Mouse (Mus musculus) megakaryocyte progenitor cell, adult 5-6 weeks (primary cell): ENCODE measurements around the gene Pld2. TPM values are rescaled to one million over a fixed set of nuclear protein-coding genes. Genes with fewer than 3 reads are reported as not detected.
A peak's percentile ranks its signal among the peaks of the same experiment; 100 is the strongest.
"Not testable (repeated sequence)": the region's sequence is repeated elsewhere in the genome, so short reads cannot be mapped to it uniquely, and the experiment has no call there.

ENCODE experiments used
- ATAC-seq: replicated peaks from 2 replicates; pipeline ENCODE4 v1.8.0; 2016; ENCODE audit warnings: mild to moderate bottlenecking, moderate TSS enrichment, inconsistent platforms; ENCODE audit not compliant: poor library complexity
- total RNA-seq, 2 experiments: library from RNA; stranded (forward) in 1 of 2; stranded (reverse) in 1 of 2; fragments of 157-497, 149-512 nt in 1 of 2; fragments of 200-1000 nt in 1 of 2; gene quantifications; 2 replicates each; pipeline versions ENCODE4 v1.2.3 to v1.2.4; 2015 to 2017

Gene Pld2
- total RNA-seq (2015) (0.07 and 0.90 TPM in 2 replicates), total RNA-seq (2017) (0.25 and 0.81 TPM in 2 replicates)

DNA sequence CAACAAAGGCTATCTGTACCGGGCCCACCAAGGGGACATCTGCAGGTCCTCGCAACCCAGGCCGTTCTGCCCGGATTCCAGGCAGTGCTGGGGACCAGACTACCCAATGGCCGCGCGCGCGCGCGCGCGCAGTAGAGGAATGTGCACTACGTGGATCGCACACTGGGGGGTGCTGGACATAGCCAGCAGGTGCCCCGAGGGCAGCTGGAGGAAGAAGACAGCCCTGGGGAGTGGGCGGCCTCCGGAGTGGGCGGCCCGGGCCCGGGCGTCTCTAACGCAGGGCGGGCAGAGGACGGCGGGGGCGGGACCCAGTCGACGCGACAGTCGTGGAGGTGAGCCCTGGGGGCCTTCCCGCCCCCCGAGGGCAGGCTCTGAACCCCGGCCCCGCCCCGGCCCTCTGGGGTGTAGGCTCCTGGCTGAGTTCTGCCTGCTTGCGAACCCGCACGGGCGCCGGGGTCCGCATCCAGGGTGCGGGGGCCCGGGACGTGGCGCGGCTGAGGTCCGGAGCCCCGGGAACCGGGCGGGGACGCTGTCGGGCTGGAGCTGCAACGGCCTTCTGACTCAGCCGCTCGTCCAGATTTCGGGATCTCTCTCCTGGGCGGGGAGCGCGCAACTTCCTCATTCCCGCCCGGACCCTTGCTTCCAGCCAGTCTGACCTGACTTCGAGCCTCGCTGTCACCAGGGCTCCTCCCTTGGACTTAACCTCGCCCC is at the start of gene Pld2:
Pld2 (plus strand) TSS at position 188 of the 711 bp plus-strand sequence.
- ATAC-seq, result peak; percentile 94

DNA sequence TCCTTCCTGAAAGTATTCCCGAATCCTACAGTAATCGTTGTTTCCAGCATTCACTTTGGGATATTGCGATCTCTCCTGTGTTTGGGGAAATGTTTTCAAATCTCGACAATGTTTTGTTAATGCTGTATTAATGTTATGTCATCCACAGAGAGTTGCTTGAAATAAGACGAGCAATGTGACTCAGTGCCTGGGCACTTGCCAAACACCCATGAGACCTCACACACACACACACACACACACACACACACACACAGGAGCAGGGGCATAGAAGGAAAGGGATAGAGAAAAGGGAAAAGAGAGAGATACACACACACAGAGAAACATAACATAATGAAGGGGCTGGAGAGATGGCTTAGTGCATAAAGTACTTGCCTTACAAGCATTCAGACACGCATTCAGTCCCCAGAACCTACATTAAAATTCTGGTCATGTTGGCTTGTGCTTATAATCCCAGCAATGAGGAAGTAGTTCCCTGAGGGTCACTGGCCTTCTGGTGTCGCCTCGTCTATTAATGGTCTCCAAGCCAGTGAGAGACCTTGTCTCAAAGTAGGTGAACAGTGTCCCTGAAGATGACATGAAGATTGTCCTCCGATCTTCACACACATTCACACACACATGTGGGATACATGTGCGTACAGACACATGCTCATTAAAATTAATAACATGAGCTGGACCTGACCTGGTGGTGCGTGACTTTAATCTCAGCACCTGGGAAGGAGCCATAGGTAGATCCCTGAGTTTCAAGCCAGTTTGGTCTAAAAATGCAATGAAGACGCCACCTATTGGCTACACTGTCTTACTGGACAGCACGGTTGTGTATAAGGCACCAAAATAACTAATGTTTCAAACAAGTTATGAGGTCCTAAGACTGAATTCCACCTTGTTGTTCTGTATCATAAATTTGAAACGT is 40.0 kb upstream of the Pld2 start:
- ATAC-seq, result 0 out of 2 replicates have a peak, but pooled peaks have one; percentile 29

DNA sequence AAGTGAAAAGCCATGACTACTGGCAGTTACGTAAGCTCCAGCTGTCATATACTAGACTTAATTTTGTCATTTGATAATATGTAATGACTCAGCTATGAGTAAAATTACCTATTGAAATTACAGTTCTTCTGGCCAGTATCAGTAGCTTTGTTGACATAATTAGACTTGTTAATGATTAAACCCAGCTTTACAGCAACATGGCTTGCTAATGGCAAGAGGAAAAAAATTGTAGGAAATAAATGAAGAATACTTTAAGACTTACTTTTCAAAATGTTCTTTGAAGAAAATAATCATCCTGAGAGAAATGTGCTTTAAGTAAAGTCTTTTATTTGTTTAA is 39.4 kb upstream of the Pld2 start:
- ATAC-seq, result no peak

DNA sequence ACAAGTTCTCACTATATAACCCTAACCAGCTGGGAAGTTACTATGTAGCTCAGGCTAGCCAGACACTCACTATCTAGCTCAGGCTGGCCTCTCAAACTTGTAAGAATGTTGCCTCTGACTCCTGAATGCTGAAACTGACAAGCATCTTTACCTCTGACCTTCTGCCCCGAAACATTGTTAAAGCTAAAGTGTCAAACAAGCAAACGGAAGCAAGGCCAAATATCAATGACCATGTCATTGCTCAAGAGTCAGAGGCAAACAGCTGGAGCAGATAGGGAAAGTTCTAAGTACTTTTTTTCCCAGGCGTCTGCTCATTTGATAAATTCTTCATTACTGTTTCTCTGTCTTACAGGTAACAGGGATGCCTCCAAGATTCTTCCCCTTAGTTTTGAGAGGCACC is 37.8 kb upstream of the Pld2 start:
- no peak for ATAC-seq

DNA sequence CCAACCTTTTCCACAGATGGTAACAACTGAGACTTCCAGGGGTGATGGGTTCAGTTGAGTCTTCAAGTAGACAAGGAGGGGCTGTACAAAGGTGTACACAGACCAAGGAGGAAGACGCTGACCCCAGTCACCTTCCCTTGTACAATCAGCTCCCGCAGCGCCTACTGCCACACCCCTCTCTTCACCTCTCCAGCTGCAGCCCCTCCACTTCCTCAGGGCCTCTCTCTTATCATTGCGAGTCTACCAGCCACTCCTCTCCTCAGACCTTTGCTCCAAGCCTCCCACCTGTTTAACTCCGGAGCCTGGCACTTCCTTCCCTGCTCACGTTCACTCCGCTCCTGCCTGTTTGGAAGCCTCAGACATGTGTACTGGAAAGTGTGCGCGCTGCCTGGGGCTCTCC is 34.9 kb upstream of the Pld2 start, which contains the start of gene Tm4sf5:
Tm4sf5 (plus strand) TSS at position 275 of the 400 bp plus-strand sequence.
- ATAC-seq, result no peak

DNA sequence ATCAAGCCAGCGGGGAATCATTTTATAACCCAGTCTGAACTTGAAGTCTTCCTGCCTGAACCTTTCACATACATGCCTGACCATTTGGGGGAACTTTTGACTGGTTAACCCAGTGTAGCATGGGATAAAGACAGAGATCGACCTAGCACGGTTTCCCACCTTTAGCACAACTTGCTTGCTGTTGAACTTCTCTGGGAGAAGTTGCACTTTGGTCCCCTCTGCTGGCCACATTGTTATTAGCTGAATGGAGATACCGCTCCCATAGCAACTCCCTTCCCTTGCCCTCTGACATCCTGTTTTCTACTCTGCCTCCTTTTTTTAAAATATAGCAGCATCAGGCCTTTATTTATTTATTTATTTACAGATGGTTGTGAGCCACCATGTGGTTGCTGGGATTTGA is 33.5 kb upstream of the Pld2 start:
- peak; percentile 87 for ATAC-seq

DNA sequence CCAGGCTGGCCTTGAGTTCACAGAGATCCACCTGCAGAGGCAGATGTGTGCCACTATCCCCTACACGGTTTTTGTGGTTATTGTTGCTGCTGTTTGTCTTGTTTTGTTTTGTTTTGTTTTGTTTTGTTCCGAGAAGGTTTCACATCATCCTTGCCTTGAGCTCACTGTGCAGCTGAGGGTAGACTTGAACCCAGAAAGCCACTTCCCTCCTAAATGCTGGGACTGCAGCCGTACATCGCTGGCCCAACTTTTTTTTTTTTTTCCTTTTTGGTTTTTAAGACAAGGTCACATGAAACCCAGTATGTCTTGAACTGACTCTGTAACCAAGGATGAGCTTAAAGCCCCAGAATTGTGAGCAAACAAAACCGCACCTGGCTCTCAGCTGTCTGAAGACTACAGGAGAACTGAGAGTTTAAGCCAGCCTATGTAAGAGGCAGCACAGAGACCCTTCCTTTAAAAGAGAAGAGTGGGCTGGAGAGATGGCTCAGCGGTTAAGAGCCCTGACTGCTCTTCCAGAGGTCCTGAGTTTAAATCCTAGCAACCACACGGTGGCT is 32.8 kb upstream of the Pld2 start:
- no peak for ATAC-seq

DNA sequence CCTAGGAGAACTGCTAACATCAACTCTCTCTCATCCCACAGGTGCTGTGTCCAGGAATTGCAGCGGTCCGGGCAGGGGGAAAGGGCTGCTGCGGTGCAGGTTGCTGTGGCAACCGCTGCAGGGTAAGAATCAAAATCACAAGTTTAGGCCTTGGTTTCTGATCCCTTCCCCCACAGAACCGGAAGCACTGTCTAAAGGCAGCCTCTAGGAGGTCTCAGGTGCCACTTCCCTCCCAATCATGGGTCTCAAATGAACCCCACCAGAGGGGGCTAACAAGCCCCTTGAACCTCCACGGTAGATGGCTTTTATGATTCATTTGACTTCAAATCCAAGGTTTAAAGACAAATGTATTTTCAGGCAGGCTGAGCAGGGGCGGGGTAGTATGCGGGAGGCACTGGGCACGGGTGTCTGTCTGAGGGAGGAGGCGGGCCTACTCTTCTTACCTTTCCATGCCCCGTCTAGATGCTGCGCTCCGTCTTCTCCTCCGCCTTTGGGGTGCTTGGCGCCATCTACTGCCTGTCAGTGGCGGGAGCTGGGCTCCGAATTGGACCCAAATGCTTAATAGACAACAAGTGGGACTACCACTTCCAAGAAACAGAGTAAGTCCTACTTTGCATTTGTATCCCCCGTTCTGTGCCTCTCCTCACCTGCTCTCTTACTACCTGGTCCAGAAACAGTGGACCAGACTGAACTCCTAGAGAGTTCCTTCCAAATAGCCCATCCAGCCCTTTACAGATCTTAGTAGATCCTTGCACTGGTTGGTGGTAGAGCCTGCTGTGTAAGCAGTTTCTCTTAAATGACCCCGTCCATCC is 29.9 kb upstream of the Pld2 start:
- ATAC-seq, result peak; percentile 88

DNA sequence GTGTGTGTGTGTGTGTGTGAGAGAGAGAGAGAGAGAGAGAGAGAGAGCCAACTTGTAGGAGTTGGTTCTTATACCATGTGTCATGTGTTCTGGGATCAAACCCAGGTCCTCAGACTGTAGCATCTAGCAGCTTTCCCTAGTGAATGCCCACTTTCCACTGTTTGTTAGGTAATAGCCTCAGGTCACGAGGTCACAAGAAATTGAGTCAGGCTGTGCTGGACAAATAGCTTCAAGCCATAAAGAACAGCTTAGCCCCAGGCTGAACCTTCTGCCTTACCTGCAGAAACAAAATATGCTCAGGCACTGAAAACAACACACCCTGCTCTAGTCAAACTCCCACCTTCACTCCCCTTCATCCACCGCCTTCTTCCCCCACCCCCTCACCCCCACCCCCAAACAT is 28.6 kb upstream of the Pld2 start:
- ATAC-seq, result no peak

DNA sequence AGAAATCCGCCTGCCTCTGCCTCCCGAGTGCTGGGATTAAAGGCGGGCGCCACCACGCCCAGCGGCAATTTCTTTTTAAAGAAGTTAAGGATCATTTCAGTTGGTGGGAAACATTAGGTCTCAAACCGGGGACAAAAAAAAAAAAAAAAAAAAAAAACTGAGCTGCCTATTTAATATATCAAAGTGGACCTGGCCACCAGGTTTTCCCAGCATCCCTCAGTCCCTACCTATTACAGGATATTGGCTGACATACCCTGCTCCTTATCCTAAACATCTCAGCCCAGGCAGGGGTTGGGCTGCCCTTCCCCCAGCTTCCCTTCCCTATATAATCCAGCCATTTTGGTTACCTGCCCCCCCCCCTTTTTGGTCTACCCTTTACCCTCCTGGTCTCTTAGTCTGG is 28.0 kb upstream of the Pld2 start:
- ATAC-seq, result no peak

DNA sequence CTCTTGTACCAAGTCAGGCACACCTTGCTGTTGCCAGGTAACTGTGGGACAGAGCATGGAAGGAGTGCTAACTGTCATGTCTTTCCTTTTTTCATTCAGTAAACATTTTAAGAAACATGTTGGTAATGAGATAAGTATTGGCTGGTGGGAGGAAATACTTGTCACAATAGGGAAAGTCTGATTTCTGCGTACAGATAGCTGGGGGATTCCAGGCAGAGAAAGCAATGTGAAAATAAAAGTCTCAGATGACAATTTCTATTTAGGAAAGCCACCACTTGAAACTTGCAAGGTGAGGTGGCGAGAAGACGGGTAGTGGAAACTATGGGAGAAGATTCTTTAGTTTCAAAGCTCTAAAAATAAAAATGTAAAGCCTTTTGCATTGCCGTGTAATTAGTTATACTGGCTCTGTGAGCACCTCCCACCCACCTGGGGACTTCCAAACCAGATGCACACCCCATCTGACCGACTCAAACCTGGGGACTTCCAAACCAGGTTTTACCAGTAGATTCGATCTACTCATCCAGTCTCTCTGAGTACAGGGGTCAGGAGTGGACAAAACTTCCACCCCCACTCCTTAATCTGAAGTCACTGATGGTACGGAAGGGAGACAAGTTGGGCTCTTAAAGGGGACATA is 27.0 kb upstream of the Pld2 start:
- no peak for ATAC-seq

DNA sequence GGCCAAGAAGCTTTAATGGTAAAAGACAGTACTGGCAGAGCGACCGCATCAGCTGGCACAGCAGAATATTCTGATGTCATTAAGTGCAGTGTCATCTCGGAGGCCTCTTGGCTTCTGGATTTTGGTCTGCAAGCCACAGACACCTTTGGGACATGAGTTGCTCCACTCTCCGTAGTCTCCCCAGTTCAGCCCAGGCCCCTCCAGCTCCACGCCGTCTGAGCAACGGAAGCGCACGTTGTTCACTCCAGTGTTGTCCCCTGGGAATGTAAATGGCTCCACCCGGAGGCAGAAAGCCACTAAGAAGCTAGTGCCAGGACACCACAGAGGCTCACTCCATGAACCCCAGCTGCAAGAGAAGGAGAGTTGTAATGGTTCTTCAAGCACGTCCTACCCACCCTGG is 26.3 kb upstream of the Pld2 start:
- ATAC-seq, result no peak

DNA sequence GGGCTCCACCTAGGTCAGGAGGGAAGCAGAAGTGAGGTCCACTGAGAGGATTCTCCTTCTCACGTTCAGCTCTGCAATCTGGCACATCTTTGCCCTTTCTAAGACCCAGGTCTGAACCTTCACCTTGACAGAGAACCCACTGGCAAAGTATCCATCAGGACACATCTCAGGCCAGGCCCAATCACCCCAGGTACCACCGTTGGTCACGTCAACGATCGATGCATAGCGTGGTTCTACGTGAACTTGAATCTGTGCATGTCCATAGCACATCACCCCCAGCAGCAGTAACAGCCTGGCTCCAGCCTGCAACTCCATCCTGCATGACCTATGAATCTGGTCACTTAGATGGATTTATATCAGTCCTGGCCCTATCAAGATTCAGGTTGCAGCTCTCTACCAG is 25.6 kb upstream of the Pld2 start, which contains the start of gene Vmo1:
Vmo1 (minus strand) TSS at position 329 of the 400 bp plus-strand sequence.
- ATAC-seq, result no peak

DNA sequence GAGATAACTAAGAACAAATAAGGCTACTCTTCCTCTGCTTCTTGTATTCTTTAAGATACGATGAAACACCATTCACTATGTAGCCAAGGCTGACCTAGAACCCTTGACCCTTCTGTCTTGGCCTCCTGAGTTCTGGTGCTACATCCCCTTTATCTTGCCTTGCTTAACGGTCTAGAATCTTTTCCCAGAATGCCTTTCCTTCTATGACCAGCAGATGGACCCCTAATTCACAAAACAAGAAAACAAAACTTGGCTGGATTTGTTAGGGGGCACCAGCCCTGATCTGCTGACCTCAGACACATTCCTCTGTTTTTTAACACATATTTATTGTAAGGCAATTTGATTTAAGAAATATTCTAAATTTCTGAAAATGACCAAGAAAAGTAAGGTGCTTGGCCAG is 23.5 kb upstream of the Pld2 start:
- peak; percentile 69 for ATAC-seq

DNA sequence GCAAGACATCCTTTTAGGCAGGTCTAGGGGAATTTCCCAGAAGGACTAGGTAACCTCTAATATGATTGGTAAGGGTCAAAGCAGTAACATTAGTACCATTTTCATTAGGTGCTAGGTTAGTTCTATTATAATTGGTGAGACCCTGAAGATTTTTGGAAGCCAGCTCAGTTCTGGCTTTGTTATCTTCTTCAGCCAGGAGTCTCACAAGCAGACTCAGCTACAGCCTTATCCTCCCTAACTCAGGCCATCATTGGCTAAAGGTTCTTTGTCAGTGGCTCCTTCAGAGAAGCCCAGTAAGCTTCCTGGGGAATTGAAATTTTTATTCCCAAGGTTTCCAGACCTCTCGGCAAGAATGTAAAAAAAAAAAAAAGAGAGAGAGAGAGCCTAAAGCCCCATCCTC is 21.4 kb upstream of the Pld2 start:
- peak; percentile 46; the same call in 1 of the 2 replicates for ATAC-seq

DNA sequence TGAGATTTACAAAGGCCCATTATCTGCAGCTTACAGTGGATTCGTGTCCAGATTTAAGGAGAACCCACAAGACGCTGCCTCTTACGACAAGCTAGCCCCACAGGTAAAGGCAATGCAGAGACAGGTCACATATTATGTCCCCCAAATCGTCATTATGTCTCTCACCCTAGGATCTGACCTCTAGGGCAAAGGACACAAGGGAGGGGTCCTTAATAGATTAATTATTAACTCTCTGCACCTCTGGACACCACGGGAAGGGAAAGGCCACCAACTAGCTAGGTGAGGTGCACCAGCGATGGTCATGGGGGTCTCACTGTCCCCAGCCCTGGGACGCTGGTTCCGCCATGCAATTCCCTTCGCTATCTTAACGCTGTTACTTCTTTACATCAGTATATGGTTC is 20.9 kb upstream of the Pld2 start, which contains the start of gene Gltpd2:
Gltpd2 (plus strand) TSS at position 274 of the 400 bp plus-strand sequence.
- no peak for ATAC-seq

DNA sequence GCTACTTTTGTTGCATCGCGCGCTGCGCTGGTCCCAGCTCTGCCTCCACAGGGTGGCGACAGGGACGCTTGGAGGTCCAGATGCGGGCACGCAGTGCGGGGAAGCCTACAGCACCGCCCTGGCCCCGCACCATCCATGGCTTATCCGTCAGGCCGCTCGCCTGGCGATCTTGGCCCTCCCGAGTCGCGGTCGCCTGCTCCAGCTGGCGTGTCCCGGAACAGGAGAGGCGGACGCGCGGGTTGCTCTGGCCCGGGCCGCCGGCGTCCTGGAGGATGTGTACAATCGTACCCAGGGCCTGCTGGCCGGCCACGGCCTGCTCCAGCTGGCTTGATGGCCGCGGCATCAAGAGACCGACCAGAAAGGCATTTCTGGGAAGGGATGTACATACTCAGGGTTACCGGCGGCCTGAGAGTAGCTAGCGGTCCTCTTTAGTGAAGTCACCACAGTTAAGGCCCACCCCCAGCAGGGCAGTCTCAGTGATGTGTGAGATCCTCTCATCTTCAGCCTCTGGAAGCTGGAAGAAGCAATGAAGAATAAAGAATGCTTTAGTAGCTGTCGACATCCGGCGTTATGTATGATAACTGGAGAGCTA is 19.6 kb upstream of the Pld2 start:
- no peak for ATAC-seq

DNA sequence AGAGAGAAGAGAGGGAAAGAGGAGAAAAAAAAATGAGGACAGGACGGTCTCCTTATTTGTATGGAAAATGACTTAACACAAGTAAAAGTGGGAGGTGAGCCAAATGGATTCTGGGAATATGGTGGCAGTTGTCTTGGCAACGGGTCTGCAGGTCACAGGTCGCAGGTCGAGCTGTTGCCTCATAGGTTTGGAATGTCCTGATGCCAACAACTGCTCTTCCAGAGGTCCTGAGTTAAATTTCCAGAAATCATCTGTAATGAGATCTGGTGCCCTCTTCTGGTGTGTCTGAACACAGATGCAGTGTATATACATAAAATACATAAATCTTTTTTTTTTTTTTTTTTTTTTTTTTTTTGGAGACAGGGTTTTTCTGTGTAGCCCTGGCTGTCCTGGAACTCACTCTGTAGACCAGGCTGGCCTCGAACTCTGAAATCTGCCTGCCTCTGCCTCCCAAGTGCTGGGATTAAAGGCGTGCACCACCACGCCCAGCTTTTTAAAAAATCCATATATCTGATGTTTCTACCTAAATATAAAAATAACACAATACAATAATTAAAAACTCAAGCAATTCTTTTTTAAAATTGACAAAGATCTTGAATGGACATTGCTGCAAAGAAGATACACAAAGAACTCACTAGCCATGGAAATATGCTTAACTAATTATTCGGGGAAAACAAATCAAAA is 16.4 kb upstream of the Pld2 start:
- ATAC-seq, result not testable (repeated sequence)

DNA sequence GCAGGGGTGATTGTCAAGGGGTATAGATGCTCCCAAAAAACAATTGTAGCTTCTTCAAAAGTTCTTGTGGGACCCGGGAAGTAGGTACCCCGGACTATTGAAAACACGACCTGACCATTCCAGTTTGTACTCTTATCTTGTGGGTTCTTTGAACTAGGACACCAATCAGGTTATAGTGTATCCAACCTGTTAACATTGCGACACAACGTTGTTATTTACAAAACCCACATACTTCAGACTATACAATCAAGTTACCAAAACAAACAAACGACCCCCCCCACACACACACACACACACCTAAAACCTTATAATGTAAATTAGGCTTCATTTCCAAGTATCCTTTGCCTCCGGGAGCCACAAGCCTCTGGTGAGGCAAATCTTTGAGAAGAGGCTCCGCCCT is 15.1 kb upstream of the Pld2 start:
- peak; percentile 19 for ATAC-seq
